Mouse (Mus musculus) heart, adult 11 months (tissue): ENCODE measurements around the gene Esf1.
"Not testable (repeated sequence)": the region's sequence is repeated elsewhere in the genome, so short reads cannot be mapped to it uniquely, and the experiment has no call there.

Experiments used
- DNase-seq: peaks from one replicate; pipeline ENCODE4 v3.0.0; 2022

Esf1 gene

GRCm38 (mm10) chr2:140170127-140170802 is at the start of gene Esf1, which contains the start of gene Ndufaf5:
Esf1 (minus strand) TSS chr2:140170564.
Ndufaf5 (plus strand) TSS chr2:140170649.
- DNase-seq = peak; percentile 99

GRCm38 (mm10) chr2:140215965-140216364 is 45.6 kb upstream of the Esf1 start:
- no peak for DNase-seq

- peak; percentile 5 for DNase-seq
Observed at GRCm38 (mm10) chr2:140215415-140215814, 45.1 kb upstream of the Esf1 start.

GRCm38 (mm10) chr2:140214519-140215027 is 44.2 kb upstream of the Esf1 start:
- DNase-seq = peak; percentile 64

GRCm38 (mm10) chr2:140203756-140204155 is 33.4 kb upstream of the Esf1 start:
- DNase-seq = no peak

- DNase-seq = no peak
Observed at GRCm38 (mm10) chr2:140202573-140202972, 32.2 kb upstream of the Esf1 start.

- no peak for DNase-seq
Observed at GRCm38 (mm10) chr2:140200713-140201112, 30.3 kb upstream of the Esf1 start.

- DNase-seq = not testable (repeated sequence)
Observed at GRCm38 (mm10) chr2:140185685-140186210, 15.4 kb upstream of the Esf1 start.

- DNase-seq = no peak
Observed at GRCm38 (mm10) chr2:140170803-140171553, 614 bp upstream of the Esf1 start.

GRCm38 (mm10) chr2:140169057-140169456 is 1.3 kb downstream of the Esf1 start:
- DNase-seq = no peak

- no peak for DNase-seq
Observed at GRCm38 (mm10) chr2:140163351-140163854, 7.0 kb downstream of the Esf1 start.

- DNase-seq = no peak
Observed at GRCm38 (mm10) chr2:140159186-140159730, 11.1 kb downstream of the Esf1 start.

GRCm38 (mm10) chr2:140151743-140152142 is 18.6 kb downstream of the Esf1 start, which contains the start of gene Gm17374:
Gm17374 (plus strand) TSS chr2:140152043.
- DNase-seq = not testable (repeated sequence)

- DNase-seq = no peak
Observed at GRCm38 (mm10) chr2:140125516-140125915, 44.8 kb downstream of the Esf1 start.

GRCm38 (mm10) chr2:140113851-140114250 is 56.5 kb downstream of the Esf1 start:
- no peak for DNase-seq

- DNase-seq = no peak
Observed at GRCm38 (mm10) chr2:140108945-140109344, 61.4 kb downstream of the Esf1 start.

- DNase-seq = no peak
Observed at GRCm38 (mm10) chr2:140107641-140108040, 62.7 kb downstream of the Esf1 start.

- peak; percentile 36 for DNase-seq
Observed at GRCm38 (mm10) chr2:140104951-140105350, 65.4 kb downstream of the Esf1 start.

- peak; percentile 25 for DNase-seq
Observed at GRCm38 (mm10) chr2:140100551-140101474, 69.6 kb downstream of the Esf1 start.

GRCm38 (mm10) chr2:140099971-140100370 is 70.4 kb downstream of the Esf1 start:
- DNase-seq = peak; percentile 10

- DNase-seq = peak; percentile 11
Observed at GRCm38 (mm10) chr2:140097131-140097591, 73.2 kb downstream of the Esf1 start.

GRCm38 (mm10) chr2:140096034-140096433 is 74.3 kb downstream of the Esf1 start:
- DNase-seq = no peak
